Comparison of ENCODE assay signal across 11 mouse cellular contexts in the genomic region with DNA sequence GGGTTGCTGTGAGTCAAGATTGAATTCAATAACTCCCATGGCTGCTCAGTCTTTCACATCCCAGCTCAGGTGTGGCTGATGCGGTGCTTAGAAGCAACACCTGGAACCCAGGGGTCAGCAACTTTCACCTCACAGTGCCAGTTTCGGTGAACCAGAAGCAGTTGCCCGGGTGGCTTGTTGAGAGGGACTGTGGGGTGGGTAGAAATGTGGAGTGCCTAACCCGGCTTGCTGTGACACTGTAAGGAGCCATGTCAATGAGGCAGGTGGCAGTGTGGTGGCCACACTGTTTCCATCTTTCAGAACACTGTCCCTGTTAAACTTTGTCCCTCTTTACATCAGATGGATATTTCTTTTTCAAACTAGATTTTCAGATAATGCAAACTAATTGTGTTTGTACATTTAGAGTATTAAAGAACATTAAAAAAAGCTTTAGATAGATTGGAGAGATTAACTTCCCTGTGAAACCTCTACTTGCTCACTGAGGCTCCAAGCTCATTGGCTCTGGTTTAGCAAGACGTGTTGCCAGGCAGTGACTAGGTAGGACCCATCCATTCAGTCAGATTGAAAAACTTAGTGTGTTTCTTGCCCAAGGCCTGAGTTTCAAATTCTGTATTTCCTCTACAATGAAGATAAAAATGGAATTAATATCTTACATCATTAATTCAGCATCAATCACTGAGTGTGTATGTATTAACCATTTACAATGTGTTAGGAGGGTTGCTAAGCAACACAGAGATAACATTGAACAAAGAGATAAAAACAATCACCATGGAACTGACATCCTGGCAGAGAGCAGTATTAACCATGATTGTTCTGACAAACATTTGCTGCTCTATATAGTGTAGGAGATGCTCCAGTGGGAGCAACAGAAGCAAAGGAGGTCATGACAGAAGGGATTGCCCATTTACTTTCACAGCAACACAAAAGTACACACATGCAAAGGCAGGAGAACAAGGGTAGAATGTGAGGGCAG.
"Had no signal": no experiment of that assay in that cellular context is flagged by ENCODE, and none has a peak within 500 bp of the region (broad histone marks: within the 10 kb centered on the region; RNA-seq: fewer than 3 reads in every experiment).

No protein-coding gene starts in this region.

- H3K4me3 ChIP-seq: left cerebral cortex, adult 2 months; limb, embryonic 10.5 days; liver, embryonic 15.5 days; neural tube, embryonic 12.5 days had no signal

- DNase-seq: kidney, postnatal 25 days; lung, adult 2 months; lung, postnatal 36 days; thymus, postnatal 4 days had no signal

- H3K27me3 ChIP-seq: liver, embryonic 15.5 days; neural tube, embryonic 12.5 days had no signal

- H3K36me3 ChIP-seq: limb, embryonic 10.5 days; liver, embryonic 15.5 days; neural tube, embryonic 12.5 days had no signal

- ATAC-seq: lung, postnatal 0 days had no signal

- H3K4me1 ChIP-seq: limb, embryonic 10.5 days; liver, embryonic 15.5 days; neural tube, embryonic 12.5 days had no signal

- H3K27ac ChIP-seq: left cerebral cortex, adult 2 months; limb, embryonic 10.5 days; liver, embryonic 15.5 days; neural tube, embryonic 12.5 days; stomach, postnatal 0 days had no signal

- H3K9me3 ChIP-seq: limb, embryonic 10.5 days; liver, embryonic 15.5 days; neural tube, embryonic 12.5 days had no signal

- H3K9ac ChIP-seq: liver, embryonic 15.5 days; neural tube, embryonic 12.5 days had no signal

- H3K4me2 ChIP-seq: liver, embryonic 11.5 days; liver, embryonic 15.5 days; neural tube, embryonic 12.5 days had no signal
